Mouse (Mus musculus) cerebellum, adult 9-11 months (tissue): ENCODE measurements around the gene Crp.

Experiments
- DNase-seq: peaks from one replicate; pipeline ENCODE4 v3.0.0; 2022

The Crp gene

GRCm38 (mm10) chr1:172697844-172698243 is at the start of gene Crp:
Crp (plus strand) TSS chr1:172698055.
- no peak for DNase-seq

DNA sequence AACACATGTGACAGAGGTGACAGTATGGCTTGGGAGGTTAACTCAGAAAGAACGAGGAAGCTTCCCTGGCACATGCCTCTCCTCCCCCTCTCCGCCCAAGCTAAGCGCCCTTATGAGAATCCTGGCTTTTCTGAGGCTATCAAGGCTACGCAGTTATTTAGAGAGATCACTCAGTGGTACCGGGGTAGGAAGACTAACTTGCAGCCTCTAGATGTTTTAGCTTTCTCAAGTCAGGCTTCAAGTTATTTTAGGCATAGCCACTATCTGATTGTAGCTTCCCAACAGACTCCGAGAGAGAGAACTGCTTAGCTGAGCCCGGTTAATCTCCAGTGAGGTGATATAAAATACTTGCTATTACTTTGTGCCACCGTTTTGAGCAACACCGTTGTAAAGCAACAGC is 48.5 kb upstream of the Crp start:
- DNase-seq: no peak

GRCm38 (mm10) chr1:172650519-172651287 is 47.2 kb upstream of the Crp start:
- DNase-seq: no peak

- DNase-seq: no peak
Measured at GRCm38 (mm10) chr1:172651288-172651987, 46.4 kb upstream of the Crp start.

- no peak for DNase-seq
Measured at GRCm38 (mm10) chr1:172652040-172652662, 45.7 kb upstream of the Crp start.

GRCm38 (mm10) chr1:172653900-172654299 is 44.0 kb upstream of the Crp start:
- no peak for DNase-seq

DNA sequence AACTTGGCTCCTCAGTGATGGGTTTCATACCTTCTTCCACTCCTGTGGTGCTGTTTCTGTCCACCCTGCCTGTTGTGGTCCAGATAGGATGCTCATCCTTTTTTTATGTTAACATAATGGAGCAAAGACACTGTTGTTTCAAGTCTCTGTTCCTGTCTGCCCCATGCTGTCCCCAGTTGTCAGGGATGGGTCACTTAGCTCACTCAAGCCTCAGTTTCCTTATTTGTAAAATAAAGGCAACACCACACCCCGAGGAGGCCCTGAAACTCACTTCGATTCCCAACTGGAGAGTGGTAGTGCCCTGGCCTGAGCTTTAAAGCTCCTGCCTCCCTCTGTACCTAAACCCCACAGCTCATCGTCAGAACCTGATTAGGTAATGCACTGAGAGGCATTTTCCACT is 40.6 kb upstream of the Crp start:
- DNase-seq: no peak

GRCm38 (mm10) chr1:172659688-172660087 is 38.2 kb upstream of the Crp start:
- no peak for DNase-seq

GRCm38 (mm10) chr1:172665457-172665856 is 32.4 kb upstream of the Crp start:
- DNase-seq: no peak

DNA sequence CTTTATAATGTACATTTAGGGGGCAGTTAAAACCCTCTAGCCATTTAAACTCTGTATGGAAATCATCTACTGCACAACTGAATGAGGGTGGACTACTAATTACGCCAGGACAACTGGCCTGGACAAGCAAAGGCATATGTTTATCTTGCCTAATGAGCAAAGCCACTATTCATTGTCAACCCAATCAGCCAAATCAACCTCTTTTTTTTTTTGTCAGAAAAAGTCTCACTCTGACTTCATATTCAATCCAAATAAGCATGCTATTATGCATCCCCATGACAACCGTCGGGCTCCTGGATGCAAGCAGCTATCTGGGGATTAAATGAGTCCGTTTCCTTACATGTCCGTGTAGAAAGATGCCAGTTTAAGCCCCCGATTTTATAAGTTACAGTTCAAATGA is 30.3 kb upstream of the Crp start:
- no peak for DNase-seq

GRCm38 (mm10) chr1:172670716-172671115 is 27.1 kb upstream of the Crp start:
- DNase-seq: no peak

DNA sequence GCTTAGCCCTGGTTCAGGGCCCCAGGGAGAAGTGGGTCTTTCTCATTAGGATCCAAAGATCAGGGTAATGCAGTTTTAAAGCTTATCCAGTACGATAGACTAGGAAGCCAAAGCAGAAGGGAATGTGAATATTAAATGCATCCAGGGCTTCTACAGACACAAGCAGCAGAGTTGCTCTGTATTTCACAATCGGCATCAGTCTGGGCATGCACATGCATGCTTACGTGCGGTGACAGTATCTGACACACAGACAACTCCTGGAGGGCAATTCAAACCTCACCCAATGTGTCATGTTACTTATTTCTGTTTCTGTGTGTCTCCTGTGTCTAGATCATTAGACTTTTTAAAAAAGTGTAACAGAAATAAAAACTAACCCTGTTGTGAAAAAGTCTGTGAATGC is 17.1 kb upstream of the Crp start:
- DNase-seq: no peak

GRCm38 (mm10) chr1:172683551-172683950 is 14.3 kb upstream of the Crp start:
- DNase-seq: no peak

DNA sequence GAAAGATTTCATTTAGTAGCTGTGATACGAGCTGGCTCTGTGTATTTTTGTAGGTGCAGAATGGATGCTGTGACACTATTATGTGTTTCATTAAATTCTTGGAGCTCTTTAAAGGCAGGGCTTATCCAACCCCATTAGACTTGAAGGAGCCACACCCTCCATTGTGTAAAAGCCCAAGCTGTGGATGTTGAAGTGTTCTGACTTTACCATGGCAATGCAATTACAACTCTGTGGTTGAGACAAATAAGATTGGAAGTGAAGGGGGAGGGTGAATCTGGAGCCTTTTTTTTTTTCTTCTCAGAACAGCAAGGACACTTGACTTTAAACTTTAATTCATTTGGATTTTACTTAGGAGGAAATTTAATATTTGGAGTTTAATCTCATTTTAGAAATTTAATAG is 13.9 kb upstream of the Crp start:
- no peak for DNase-seq

GRCm38 (mm10) chr1:172685178-172685577 is 12.7 kb upstream of the Crp start:
- no peak for DNase-seq

DNA sequence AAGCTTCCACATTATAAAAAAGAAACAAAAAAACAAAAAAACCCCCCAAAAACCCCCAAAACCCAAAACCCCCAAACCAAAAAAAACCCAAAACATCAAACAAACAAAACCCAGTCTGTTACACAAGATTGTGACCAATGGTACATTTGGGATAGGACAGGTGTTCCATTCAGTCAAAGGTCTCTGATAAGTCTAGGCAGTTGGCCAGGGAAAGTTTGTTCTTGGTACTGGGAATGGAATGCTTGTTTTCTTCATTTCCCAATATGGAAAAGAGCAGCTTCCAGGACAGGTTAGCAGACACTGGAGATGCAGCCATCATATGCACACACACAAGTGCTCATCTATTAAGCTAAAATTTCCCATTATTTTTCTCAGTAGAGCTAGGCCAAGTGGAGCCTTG is 433 bp upstream of the Crp start:
- no peak for DNase-seq

- no peak for DNase-seq
Measured at GRCm38 (mm10) chr1:172700814-172701213, 3.0 kb downstream of the Crp start.

- DNase-seq: no peak
Measured at GRCm38 (mm10) chr1:172701381-172701780, 3.5 kb downstream of the Crp start.

- DNase-seq: no peak
Measured at GRCm38 (mm10) chr1:172701901-172702300, 4.0 kb downstream of the Crp start.

GRCm38 (mm10) chr1:172704769-172705168 is 6.9 kb downstream of the Crp start:
- DNase-seq: no peak

DNA sequence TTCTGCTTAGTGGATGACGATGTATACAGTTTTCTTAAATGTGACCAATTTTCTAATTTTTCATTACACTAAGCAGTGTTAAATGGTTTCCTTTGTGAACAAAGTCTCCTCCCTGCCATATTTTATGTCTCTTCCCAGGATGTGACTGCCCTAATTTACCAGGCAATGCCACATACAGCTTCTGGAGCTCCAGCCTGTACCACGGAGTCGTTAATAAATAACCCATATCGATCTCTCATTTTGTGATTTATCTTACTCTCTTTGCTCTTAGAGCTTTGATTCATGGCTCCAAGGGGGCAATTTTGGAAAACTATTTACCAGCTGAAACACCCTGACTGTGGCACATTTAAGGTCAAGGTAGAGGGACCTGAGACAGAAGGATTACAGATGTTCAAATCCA is 8.4 kb downstream of the Crp start:
- DNase-seq: no peak

DNA sequence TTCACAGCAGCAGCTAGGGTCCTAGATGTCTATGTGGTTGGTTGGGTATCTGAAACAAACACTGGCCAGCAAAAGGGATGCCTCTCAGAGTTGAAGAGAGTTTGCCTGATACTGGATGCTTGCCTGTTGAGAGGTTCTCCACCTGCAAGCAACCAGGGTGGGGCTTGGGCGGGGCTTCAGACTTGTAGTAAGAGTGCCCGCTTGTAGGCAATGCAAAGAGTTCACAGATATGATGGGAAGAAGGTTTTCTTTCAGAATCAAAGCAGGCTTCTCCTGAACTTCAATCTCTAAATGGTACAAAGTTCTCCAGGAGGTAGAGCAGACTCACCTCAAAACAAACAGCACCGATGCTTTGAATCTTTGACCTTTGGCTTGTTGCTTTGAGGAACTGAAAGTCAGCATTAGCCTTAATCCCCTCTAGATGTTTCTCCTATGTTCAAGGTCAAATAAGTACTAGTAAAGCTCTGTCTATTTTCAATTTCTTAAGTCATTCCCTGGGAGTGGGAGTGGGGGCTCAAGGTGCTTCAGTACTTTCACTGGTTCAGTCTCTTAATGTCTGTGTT is 12.0 kb downstream of the Crp start:
- DNase-seq: no peak

DNA sequence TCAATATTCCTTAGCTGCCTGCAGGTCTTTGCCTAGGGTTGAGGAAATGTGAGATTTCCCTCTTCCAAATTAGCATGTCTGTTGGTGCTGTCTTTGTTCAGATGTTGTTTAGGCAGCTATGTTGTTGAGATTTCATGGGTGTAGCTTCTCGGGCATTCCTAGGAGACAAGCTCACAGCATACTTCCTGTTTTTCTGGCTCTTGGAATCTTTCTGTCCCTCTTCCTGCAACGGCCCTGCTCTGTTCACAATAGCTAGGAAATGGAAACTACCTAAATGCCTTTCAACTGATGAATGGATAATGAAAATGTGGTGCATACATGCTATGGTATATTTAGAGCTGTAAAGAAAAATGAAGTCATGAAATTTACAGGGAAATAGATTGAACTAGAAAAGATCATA is 13.5 kb downstream of the Crp start:
- DNase-seq: no peak

GRCm38 (mm10) chr1:172711962-172712361 is 14.1 kb downstream of the Crp start:
- DNase-seq: no peak
